Mouse (Mus musculus) adrenal gland, postnatal 10 days (tissue): ENCODE measurements around the gene Kif14. TPM values are rescaled to one million over a fixed set of nuclear protein-coding genes. Genes with fewer than 3 reads are reported as not detected.

Experiments
- DNase-seq: peaks from one replicate; pipeline ENCODE4 v3.0.0; 2021; ENCODE audit warnings: mixed read lengths
- long read RNA-seq, 2 experiments: library from polyadenylated mRNA; stranded (forward); transcript quantifications; one replicate each; pipeline ENCODE4 v2.0.0; 2021
- total RNA-seq, 2 experiments: library from RNA; stranded (reverse); gene quantifications; 2 replicates each; pipeline ENCODE4 v1.2.3; 2021

The Kif14 gene
- total RNA-seq: 1 to 10 TPM; 3.1 to 4.9 TPM
- long read RNA-seq, experiment 1, partial matches to known transcripts: 1 of 1 reads
- long read RNA-seq, experiment 1, other reads (novel, unspliced or antisense): 0 of 1 reads
- long read RNA-seq, experiment 2, partial matches to known transcripts: 0 of 1 reads
- long read RNA-seq, experiment 2, other reads (novel, unspliced or antisense): 1 of 1 reads

GRCm38 (mm10) chr1:136466143-136466811 lies at the start of gene Kif14:
TSS of gene Kif14 (plus strand) at chr1:136466343.
- DNase-seq: peak; percentile 98

- no peak for DNase-seq
These were observed 47.8 kb upstream of the Kif14 start for GRCm38 (mm10) chr1:136418393-136418792.

- DNase-seq: no peak
These were observed 38.8 kb upstream of the Kif14 start for GRCm38 (mm10) chr1:136427166-136427969.

- no peak for DNase-seq
These were observed 37.2 kb upstream of the Kif14 start for GRCm38 (mm10) chr1:136428981-136429380.

- no peak for DNase-seq
These were observed 35.9 kb upstream of the Kif14 start for GRCm38 (mm10) chr1:136430126-136430818.

GRCm38 (mm10) chr1:136440741-136441140 lies 25.4 kb upstream of the Kif14 start:
- DNase-seq: no peak

GRCm38 (mm10) chr1:136442809-136443208 lies 23.3 kb upstream of the Kif14 start:
- no peak for DNase-seq

- no peak for DNase-seq
These were observed 21.4 kb upstream of the Kif14 start for GRCm38 (mm10) chr1:136444555-136445255.

- no peak for DNase-seq
These were observed 19.2 kb upstream of the Kif14 start for GRCm38 (mm10) chr1:136446933-136447332.

GRCm38 (mm10) chr1:136447338-136447737 lies 18.8 kb upstream of the Kif14 start:
- peak; percentile 21 for DNase-seq

GRCm38 (mm10) chr1:136449541-136449940 lies 16.6 kb upstream of the Kif14 start:
- DNase-seq: no peak

GRCm38 (mm10) chr1:136450206-136450605 lies 15.9 kb upstream of the Kif14 start:
- no peak for DNase-seq

- no peak for DNase-seq
These were observed 13.7 kb upstream of the Kif14 start for GRCm38 (mm10) chr1:136452421-136452820.

- DNase-seq: no peak
These were observed 10.2 kb upstream of the Kif14 start for GRCm38 (mm10) chr1:136455756-136456585.

GRCm38 (mm10) chr1:136456741-136457140 lies 9.4 kb upstream of the Kif14 start:
- DNase-seq: no peak

- no peak for DNase-seq
These were observed 8.7 kb upstream of the Kif14 start for GRCm38 (mm10) chr1:136457403-136457802.

GRCm38 (mm10) chr1:136458691-136459245 lies 7.4 kb upstream of the Kif14 start:
- peak; percentile 15 for DNase-seq

- no peak for DNase-seq
These were observed 3.7 kb upstream of the Kif14 start for GRCm38 (mm10) chr1:136462443-136462842.

- no peak for DNase-seq
These were observed 975 bp upstream of the Kif14 start for GRCm38 (mm10) chr1:136465168-136465567.

- no peak for DNase-seq
These were observed 3.3 kb downstream of the Kif14 start for GRCm38 (mm10) chr1:136469408-136469807.

- DNase-seq: no peak
These were observed 4.3 kb downstream of the Kif14 start for GRCm38 (mm10) chr1:136470471-136470870.
